Mouse (Mus musculus) embryonic facial prominence, embryonic 11.5 days (tissue): ENCODE data around the gene E030025P04Rik. TPM values are rescaled to one million over a fixed set of nuclear protein-coding genes. Genes with fewer than 3 reads are reported as not detected.

Experiments used
- ATAC-seq: fragments of 200-750 bp; cut with Nextera tagmentation; replicated peaks from 2 replicates; pipeline ENCODE4 v1.8.0; 2017; ENCODE audit warnings: low read depth; ENCODE audit not compliant: insufficient number of reproducible peaks, low FRiP score, low TSS enrichment
- DNase-seq: peaks from one replicate; pipeline ENCODE4 v3.0.0-alpha.2; 2015; ENCODE audit warnings: low spot score
- H3K27ac ChIP-seq: fragments of 300-500 bp; sonication (generic); replicated peaks from 2 replicates; pipeline ENCODE4 v1.5.1; 2014; ENCODE audit warnings: mild to moderate bottlenecking, low read depth, low read length, control low read depth
- H3K27me3 ChIP-seq: fragments of 300-500 bp; sonication (generic); 2 replicates; pipeline ENCODE4 v1.6.1; 2014; ENCODE audit warnings: mild to moderate bottlenecking, low read length, moderate library complexity, mixed read lengths; ENCODE audit not compliant: control insufficient read depth, insufficient read depth
- H3K36me3 ChIP-seq: fragments of 300-500 bp; sonication (generic); replicated peaks from 2 replicates; pipeline ENCODE4 v1.6.1; 2014; ENCODE audit warnings: low read depth, mild to moderate bottlenecking, low read length, moderate library complexity, mixed read lengths; ENCODE audit not compliant: control insufficient read depth, insufficient read depth
- H3K4me1 ChIP-seq: fragments of 300-500 bp; sonication (generic); 2 replicates; pipeline ENCODE4 v1.6.1; 2014; ENCODE audit warnings: low read length, mixed read lengths; ENCODE audit not compliant: control insufficient read depth, insufficient read depth
- H3K4me2 ChIP-seq: fragments of 300-500 bp; sonication (generic); 2 replicates; pipeline ENCODE4 v1.6.1; 2014; ENCODE audit warnings: low read depth, mild to moderate bottlenecking, control low read depth, low read length, moderate library complexity
- H3K4me3 ChIP-seq: fragments of 300-500 bp; sonication (generic); 2 replicates; pipeline ENCODE4 v1.5.1; 2014; ENCODE audit warnings: low read depth, low read length, control low read depth
- H3K9ac ChIP-seq: fragments of 300-500 bp; sonication (generic); replicated peaks from 2 replicates; pipeline ENCODE4 v1.6.1; 2014; ENCODE audit warnings: mild to moderate bottlenecking, control low read depth, low read length
- H3K9me3 ChIP-seq: fragments of 300-500 bp; sonication (generic); replicated peaks from 2 replicates; pipeline ENCODE4 v1.6.1; 2016; ENCODE audit warnings: mild to moderate bottlenecking, low read length, inconsistent platforms, mixed read lengths; ENCODE audit not compliant: control insufficient read depth
- WGBS: fragments of 180-500 bp; shearing (Covaris S2); extraction: QIAGEN DNeasy Blood & Tissue Kit; methylation state at CpG from one replicate; pipeline ENCODE4 v1.1.7; 2014; 5-methylcytosine and 5-hydroxymethylcytosine counted together
- polyA plus RNA-seq: library from polyadenylated mRNA; unstranded; fragments of >200 nt; fragmentation: Nextera tagmentation; extraction: Ambion mirVana; gene quantifications from 2 replicates; pipeline ENCODE4 v1.2.1, GENCODE M21; 2014

E030025P04Rik gene
- polyA plus RNA-seq, 1 experiment from 2014 or later, result not detected

DNA sequence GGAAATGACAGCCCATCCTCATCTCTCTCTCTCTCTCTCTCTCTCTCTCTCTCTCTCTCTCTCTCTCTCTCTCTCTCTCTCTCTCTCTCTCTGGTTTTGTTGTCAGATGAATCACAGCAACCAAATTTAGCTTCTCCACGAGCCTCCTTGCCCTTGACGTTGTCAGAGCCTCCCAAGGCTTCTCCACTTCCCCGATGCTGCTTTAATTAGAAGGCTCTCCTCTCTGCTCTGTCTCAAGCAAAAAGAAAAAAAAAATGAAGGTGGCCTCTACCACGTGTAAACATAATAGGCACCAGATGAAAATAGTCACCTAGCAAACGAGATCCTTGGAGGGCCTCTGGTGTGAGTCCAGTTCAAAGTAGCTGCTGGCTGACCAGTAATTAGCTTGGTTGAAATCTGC is 52.3 kb downstream of the E030025P04Rik start:
- Histone ChIP-seq H3K9me3 (no peaks in the 10 kb centered on the region), H3K9ac (no peak overlapping the region), H3K4me1 (no peaks in the 10 kb centered on the region), H3K27ac (no peak overlapping the region), H3K36me3 (no peaks in the 10 kb centered on the region), H3K4me3 (no peak overlapping the region), H3K27me3 (no peaks in the 10 kb centered on the region), H3K4me2 (no peak overlapping the region)
- ATAC-seq (no peak), DNase-seq (no peak)
- WGBS, result 23% methylated on average over 5 of the region's 5 CpGs

Other genes starting within 250 kb of the E030025P04Rik start
- gene Axin2, start 224.0 kb downstream of the E030025P04Rik start, polyA plus RNA-seq, result 15.3 and 15.9 TPM in 2 replicates
- gene Rgs9, start 153.8 kb upstream of the E030025P04Rik start, polyA plus RNA-seq, result 0.73 and 1.1 TPM in 2 replicates
- 20.8 and 20.9 TPM in 2 replicates for gene Gna13, start 218.5 kb upstream of the E030025P04Rik start, polyA plus RNA-seq